Mouse (Mus musculus) natural killer cell, adult 2 months (primary cell): ENCODE measurements around the gene Syt3.

Experiments
- DNase-seq, 2 experiments: peaks; one replicate each; pipeline ENCODE4 v3.0.0; 2022; ENCODE audit warnings: low spot score in 2 of 2

Gene Syt3

GRCm38 (mm10) chr7:44444886-44445527, 61.1 kb downstream of the Syt3 start:
- DNase-seq, result no peak

DNA sequence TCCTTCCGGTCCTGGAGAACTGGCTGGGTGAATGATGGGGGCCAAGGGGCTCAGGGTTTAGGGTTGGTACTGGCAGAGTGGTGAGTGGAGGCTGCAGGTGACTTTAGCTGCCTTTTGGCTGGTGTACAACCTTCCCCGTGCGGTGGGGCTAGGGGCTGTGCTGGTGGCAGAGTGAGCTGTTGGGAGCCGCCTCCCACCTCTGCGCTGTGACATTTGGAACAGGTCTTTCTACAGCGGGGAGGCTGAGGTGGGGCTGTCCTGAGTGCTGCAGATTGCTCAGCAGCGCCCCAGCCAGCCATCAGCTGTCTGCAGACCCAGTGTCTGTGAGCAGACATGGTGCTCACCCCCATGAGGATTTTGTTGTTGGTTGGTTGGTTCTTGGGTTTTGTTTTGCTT, 61.6 kb downstream of the Syt3 start:
- DNase-seq, result no peak

DNA sequence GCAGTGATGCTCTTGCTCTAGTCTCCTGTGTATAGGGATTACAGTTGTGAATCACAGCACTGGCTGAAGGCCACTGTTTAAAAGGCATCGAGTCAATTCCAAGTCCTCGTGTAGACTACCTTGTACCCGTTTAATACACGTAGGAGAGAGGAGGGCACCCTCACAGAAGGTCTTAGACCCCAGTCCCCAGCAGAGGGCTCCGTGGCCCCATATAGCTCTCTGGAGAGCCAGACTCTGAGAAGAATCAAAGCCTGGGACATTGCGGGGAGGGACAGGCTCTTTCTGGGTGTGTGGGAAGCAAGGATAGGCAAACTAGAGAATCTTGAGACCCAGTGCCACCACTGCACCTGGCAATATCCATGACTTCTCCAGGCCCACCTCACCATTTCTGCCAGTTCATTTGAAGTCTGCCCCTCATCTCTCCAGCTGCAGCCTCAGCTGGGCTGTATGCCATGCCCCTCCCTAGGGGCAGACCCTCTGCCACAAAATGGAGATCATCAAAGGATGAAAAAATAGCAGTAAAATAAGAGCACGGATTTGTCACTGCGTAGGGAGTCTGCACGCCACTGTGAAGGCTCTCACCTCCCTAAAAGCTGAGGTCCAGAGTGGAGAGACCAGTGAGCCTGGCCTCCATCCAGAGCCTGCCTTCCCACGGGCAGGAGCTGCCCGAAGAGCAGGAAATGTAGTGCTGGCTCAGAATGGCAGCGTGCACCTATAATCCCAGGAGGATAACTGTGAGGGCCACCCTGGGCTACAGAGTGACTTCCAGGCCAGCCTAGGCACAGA, 62.4 kb downstream of the Syt3 start:
- no peak for DNase-seq
